Mouse (Mus musculus): ENCODE data around the gene Prc1.

DNA sequence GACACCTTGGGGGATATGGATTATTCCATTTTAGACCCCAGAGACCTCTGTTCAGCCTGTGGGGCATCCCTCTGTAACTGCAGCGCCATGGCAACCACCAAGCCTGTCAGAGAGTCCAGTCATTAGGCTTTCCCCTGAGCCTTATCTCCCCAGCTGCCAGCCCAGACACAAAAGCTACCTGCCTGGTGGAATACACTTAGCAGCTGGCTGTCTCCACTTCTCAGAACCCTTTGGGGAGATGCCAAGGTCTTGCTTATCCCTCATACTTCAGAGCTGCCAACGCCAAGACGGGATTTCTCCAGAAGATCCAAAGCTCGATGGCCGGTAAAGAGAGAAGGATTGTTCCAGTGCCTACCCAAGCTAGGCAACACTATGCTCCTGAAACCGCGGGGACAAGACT lies 47.5 kb downstream of the Prc1 start:
- TF ChIP-seq POLR2A (IDR thresholded peaks at IDR 0.05; ENCODE audit: borderline replicate concordance, insufficient read depth, low read length) (no peak), CTCF (IDR thresholded peaks at IDR 0.05; ENCODE audit: borderline replicate concordance, insufficient read depth, low read depth, low read length) (no peak)

Measured in cerebellum, adult 2 months (tissue).